Mouse (Mus musculus) spleen, adult 2 months (tissue): Measurements from ENCODE around the gene Prkg1. TPM values are rescaled to one million over a fixed set of nuclear protein-coding genes. Genes with fewer than 3 reads are reported as not detected.

Source experiments
- DNase-seq, 2 experiments: peaks; one replicate each; pipeline versions ENCODE4 v3.0.0 to v3.0.0-alpha.2; 2012 to 2021; ENCODE audit warnings: low spot score in 2 of 2, low read depth in 1 of 2
- H3K27ac ChIP-seq: fragments of 200-500 bp; 2 replicates; pipeline ENCODE4 v1.5.1; 2012; ENCODE audit warnings: low read length, inconsistent platforms; ENCODE audit not compliant: insufficient read depth
- H3K27me3 ChIP-seq: fragments of 200-500 bp; 2 replicates; pipeline ENCODE4 v1.6.1; 2012; ENCODE audit warnings: mild to moderate bottlenecking, moderate library complexity, low read length, inconsistent platforms; ENCODE audit not compliant: control insufficient read depth, insufficient read depth
- H3K36me3 ChIP-seq: fragments of 200-500 bp; 2 replicates; pipeline ENCODE4 v1.6.1; 2012; ENCODE audit warnings: mild to moderate bottlenecking, low read length, inconsistent platforms; ENCODE audit not compliant: control insufficient read depth, insufficient read depth
- H3K4me1 ChIP-seq: fragments of 200-500 bp; 2 replicates; pipeline ENCODE4 v1.6.1; 2011; ENCODE audit warnings: inconsistent platforms; ENCODE audit not compliant: control insufficient read depth, insufficient read depth, insufficient read length
- H3K4me3 ChIP-seq: fragments of 200-500 bp; 2 replicates; pipeline ENCODE4 v1.5.1; 2011; ENCODE audit warnings: mild to moderate bottlenecking, inconsistent platforms; ENCODE audit not compliant: insufficient read depth, insufficient read length; ENCODE audit errors: extremely low read depth
- CTCF ChIP-seq: fragments of 200-500 bp; IDR thresholded peaks from 2 replicates; pipeline ENCODE4 v1.5.1; 2011; ENCODE audit warnings: mild to moderate bottlenecking, inconsistent platforms; ENCODE audit not compliant: insufficient read depth, insufficient read length, insufficient replicate concordance; ENCODE audit errors: extremely low read depth
- POLR2A ChIP-seq: fragments of 200-500 bp; IDR thresholded peaks from 2 replicates; pipeline ENCODE4 v1.6.1; 2011; ENCODE audit warnings: low read depth, low read length, inconsistent platforms
- WGBS: fragments of 180-500 bp; shearing (Covaris S2); methylation state at CpG from one replicate; pipeline ENCODE4 v1.1.7; 2018; 5-methylcytosine and 5-hydroxymethylcytosine counted together
- polyA plus RNA-seq: library from polyadenylated mRNA; depleted of rRNA; stranded (reverse); fragments of >200 nt; gene quantifications from 2 replicates; pipeline ENCODE4 v1.2.3, GENCODE M21; 2012

The Prkg1 gene
- polyA plus RNA-seq, 1 experiment = 0.33 TPM

GRCm38 (mm10) chr19:31590701-31591100 lies 174.1 kb downstream of the Prkg1 start:
- H3K27ac ChIP-seq = no peak overlapping the region
- H3K27me3 ChIP-seq = no peaks in the 10 kb centered on the region
- no peaks in the 10 kb centered on the region for H3K36me3 ChIP-seq
- H3K4me1 ChIP-seq = no peaks in the 10 kb centered on the region
- no peak for TF ChIP-seq POLR2A
- TF ChIP-seq CTCF = no peak
- 92% methylated on average over 5 of the region's 5 CpGs for WGBS
- no peak for DNase-seq
- H3K4me3 ChIP-seq = no peak overlapping the region

- Histone ChIP-seq H3K36me3 (no peaks in the 10 kb centered on the region), H3K4me1 (no peaks in the 10 kb centered on the region), H3K4me3 (no peak overlapping the region), H3K27me3 (no peaks in the 10 kb centered on the region), H3K27ac (no peak overlapping the region)
- 84% methylated on average over 4 of the region's 4 CpGs for WGBS
- no peak for DNase-seq
- no peak for TF ChIP-seq POLR2A
- no peak for TF ChIP-seq CTCF
Measured at GRCm38 (mm10) chr19:31577092-31577491, 187.7 kb downstream of the Prkg1 start.

- Histone ChIP-seq H3K4me1 (no peaks in the 10 kb centered on the region), H3K27ac (no peak overlapping the region), H3K4me3 (no peak overlapping the region), H3K36me3 (no peaks in the 10 kb centered on the region), H3K27me3 (no peaks in the 10 kb centered on the region)
- WGBS = 89% methylated on average over 4 of the region's 4 CpGs
- DNase-seq = no peak
- TF ChIP-seq POLR2A (no peak), CTCF (no peak)
Measured at GRCm38 (mm10) chr19:31564329-31564728, 200.5 kb downstream of the Prkg1 start.

- no peak for DNase-seq
- H3K27me3 ChIP-seq = no peaks in the 10 kb centered on the region
- H3K36me3 ChIP-seq = no peaks in the 10 kb centered on the region
- no peaks in the 10 kb centered on the region for H3K4me1 ChIP-seq
- H3K4me3 ChIP-seq = no peak overlapping the region
- TF ChIP-seq CTCF = no peak
- no peak for TF ChIP-seq POLR2A
- no peak overlapping the region for H3K27ac ChIP-seq
- 92% methylated on average over 5 of the region's 5 CpGs for WGBS
Measured at GRCm38 (mm10) chr19:31546063-31546462, 218.8 kb downstream of the Prkg1 start.

GRCm38 (mm10) chr19:31531249-31531740 lies 233.5 kb downstream of the Prkg1 start:
- WGBS = 52% methylated on average over 7 of the region's 7 CpGs
- TF ChIP-seq POLR2A = no peak
- no peak for TF ChIP-seq CTCF
- H3K4me3 ChIP-seq = no peak overlapping the region
- no peaks in the 10 kb centered on the region for H3K4me1 ChIP-seq
- no peak overlapping the region for H3K27ac ChIP-seq
- DNase-seq = no peak
- no peaks in the 10 kb centered on the region for H3K36me3 ChIP-seq
- H3K27me3 ChIP-seq = no peaks in the 10 kb centered on the region

GRCm38 (mm10) chr19:31530616-31531015 lies 234.2 kb downstream of the Prkg1 start:
- no peak for DNase-seq
- 14% methylated on average over 5 of the region's 5 CpGs for WGBS

GRCm38 (mm10) chr19:31529890-31530289 lies 234.9 kb downstream of the Prkg1 start:
- no peak for TF ChIP-seq CTCF
- TF ChIP-seq POLR2A = no peak
- H3K27me3 ChIP-seq = no peaks in the 10 kb centered on the region
- H3K36me3 ChIP-seq = no peaks in the 10 kb centered on the region
- H3K27ac ChIP-seq = no peak overlapping the region
- DNase-seq = no peak
- H3K4me3 ChIP-seq = no peak overlapping the region
- no peaks in the 10 kb centered on the region for H3K4me1 ChIP-seq
- 7% methylated on average over 4 of the region's 4 CpGs for WGBS

More at GRCm38 (mm10) chr19:31530616-31531015, 234.2 kb downstream of the Prkg1 start:
- no peak for TF ChIP-seq CTCF
- no peak for TF ChIP-seq POLR2A
- Histone ChIP-seq H3K4me3 (no peak overlapping the region), H3K4me1 (no peaks in the 10 kb centered on the region), H3K36me3 (no peaks in the 10 kb centered on the region), H3K27me3 (no peaks in the 10 kb centered on the region), H3K27ac (no peak overlapping the region)
